Mouse (Mus musculus): Measurements from ENCODE around the gene Slc16a8. TPM values are rescaled to one million over a fixed set of nuclear protein-coding genes. Genes with fewer than 3 reads are reported as not detected.
"Not testable (repeated sequence)": the region's sequence is repeated elsewhere in the genome, so short reads cannot be mapped to it uniquely, and the experiment has no call there.

Gene Slc16a8
- polyA plus RNA-seq, 1 experiment from 2014 or later = 0.50 TPM

DNA sequence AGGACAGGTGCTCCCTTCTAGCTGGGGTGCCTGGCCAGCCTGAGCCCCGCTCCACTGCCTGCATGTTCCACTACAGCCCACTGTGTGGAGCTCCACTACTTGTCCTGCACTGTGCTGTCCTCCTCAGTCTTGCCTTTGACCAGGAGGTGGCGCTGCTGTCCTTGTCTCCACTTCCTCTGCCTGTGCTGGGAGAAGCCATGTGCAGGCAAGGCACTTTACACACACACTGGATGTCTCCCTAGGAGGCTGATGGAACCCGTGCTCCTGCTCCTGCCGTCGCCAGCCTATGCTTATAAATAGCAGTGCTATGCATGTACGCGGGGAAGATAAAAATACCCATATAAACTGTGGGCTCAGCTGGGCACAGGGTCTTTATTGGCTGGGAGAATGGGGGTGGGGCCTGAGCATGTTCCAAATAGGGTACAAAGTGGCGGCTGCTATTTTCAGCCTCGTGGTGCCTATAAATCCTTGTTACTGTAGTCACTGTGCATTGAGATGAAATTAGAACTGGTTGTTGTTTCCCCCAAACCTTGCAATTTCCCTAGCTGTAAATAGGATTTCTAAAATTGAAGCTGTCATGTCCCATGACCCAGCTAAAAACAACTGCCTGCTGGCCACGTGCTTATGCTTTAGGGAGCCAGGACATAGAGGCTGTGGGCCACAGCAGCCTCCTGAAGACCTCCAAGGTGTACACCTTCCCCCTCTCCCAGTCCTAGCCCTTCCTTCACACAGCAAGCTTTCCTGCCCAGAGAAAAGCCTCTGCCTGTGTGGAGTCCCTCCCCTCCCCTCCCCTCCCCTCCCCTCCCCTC, 11.1 kb downstream of the Slc16a8 start:
- H3K4me1 ChIP-seq = no peaks in the 10 kb centered on the region
- H3K4me2 ChIP-seq (replicated peaks) = no peak overlapping the region
- peaks cover 82% of the 10 kb centered on the region for H3K36me3 ChIP-seq
- H3K27ac ChIP-seq = no peak overlapping the region
- H3K27me3 ChIP-seq = no peaks in the 10 kb centered on the region
- ATAC-seq (ENCODE audit: insufficient number of reproducible peaks, insufficient read depth, low FRiP score, low TSS enrichment) = peak; percentile 92
- H3K4me3 ChIP-seq = no peak overlapping the region
- no peak overlapping the region for H3K9ac ChIP-seq
- H3K9me3 ChIP-seq = no peaks in the 10 kb centered on the region
- 24% methylated on average over 10 of the region's 10 CpGs for WGBS

DNA sequence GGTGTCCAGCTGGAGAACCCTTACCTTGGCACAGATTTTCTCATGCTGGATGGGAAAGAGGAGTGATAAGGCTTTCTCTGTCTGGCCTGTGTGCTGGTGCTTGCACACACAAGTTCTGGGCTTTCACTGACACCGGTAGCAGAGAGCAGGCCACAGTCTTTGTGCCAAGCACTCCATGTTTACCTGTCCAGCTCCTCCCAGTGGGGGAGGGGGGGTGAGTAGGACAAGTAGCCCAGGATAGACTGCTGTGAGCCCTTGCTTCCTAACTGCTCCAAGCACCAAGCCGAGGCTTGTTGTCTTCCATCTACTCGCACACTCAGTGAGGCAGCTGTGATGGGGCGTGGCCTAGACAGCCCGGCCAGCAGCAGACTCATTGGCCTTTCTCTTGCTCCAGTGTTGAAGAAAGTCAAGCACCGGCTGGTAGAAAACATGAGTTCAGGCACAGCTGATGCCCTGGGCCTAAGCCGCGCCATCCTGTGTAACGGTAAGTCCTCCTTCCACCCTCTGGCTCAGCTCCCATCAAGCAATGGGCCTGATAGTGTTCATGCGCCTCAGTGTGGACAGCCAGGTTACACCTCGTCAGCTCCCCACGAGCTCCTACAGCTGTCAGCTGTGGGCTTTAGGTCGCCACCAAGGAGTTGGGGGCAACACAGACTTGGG, 11.9 kb downstream of the Slc16a8 start:
- no peak overlapping the region for H3K27ac ChIP-seq
- H3K27me3 ChIP-seq = no peaks in the 10 kb centered on the region
- WGBS = 72% methylated on average over 13 of the region's 13 CpGs
- peak; percentile 13 for ATAC-seq (ENCODE audit: insufficient number of reproducible peaks, insufficient read depth, low FRiP score, low TSS enrichment)
- H3K4me3 ChIP-seq = no peak overlapping the region
- H3K4me1 ChIP-seq = no peaks in the 10 kb centered on the region
- H3K9ac ChIP-seq = no peak overlapping the region
- no peak overlapping the region for H3K4me2 ChIP-seq (replicated peaks)
- H3K36me3 ChIP-seq = peaks cover 82% of the 10 kb centered on the region
- no peaks in the 10 kb centered on the region for H3K9me3 ChIP-seq

DNA sequence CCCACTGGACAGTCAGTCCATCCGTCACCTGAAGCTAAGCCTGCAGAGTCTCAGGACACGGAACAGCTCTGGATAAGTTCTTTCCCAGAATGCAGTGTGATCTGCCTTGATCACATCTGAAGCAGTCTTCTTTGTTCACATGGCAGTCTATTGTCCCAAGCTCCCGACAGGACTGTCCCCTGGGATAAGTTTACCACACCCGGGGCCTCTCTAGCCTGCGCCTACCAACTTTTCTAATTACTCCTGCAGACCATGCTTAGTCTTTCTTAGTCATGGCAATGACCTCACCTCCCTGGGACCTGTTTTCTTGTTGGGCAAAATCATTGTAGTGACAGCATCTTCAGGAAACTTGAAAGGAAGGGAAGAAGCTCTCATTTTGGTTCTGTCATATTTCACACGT, 16.5 kb downstream of the Slc16a8 start:
- Histone ChIP-seq H3K27me3 (no peaks in the 10 kb centered on the region), H3K36me3 (peaks cover 74% of the 10 kb centered on the region), H3K27ac (no peak overlapping the region), H3K4me2 (replicated peaks) (no peak overlapping the region), H3K9me3 (no peaks in the 10 kb centered on the region), H3K9ac (no peak overlapping the region), H3K4me1 (no peaks in the 10 kb centered on the region), H3K4me3 (no peak overlapping the region)
- ATAC-seq (ENCODE audit: insufficient number of reproducible peaks, insufficient read depth, low FRiP score, low TSS enrichment) = no peak
- 87% methylated on average over 6 of the region's 6 CpGs for WGBS

GRCm38 (mm10) chr15:79235268-79235667, 19.3 kb downstream of the Slc16a8 start:
- no peak for ATAC-seq (ENCODE audit: insufficient number of reproducible peaks, insufficient read depth, low FRiP score, low TSS enrichment)
- 85% methylated on average over 9 of the region's 9 CpGs for WGBS
- Histone ChIP-seq H3K4me3 (no peak overlapping the region), H3K4me1 (peaks cover 2% of the 10 kb centered on the region), H3K27me3 (no peaks in the 10 kb centered on the region), H3K36me3 (peaks cover 63% of the 10 kb centered on the region), H3K4me2 (replicated peaks) (no peak overlapping the region), H3K9ac (no peak overlapping the region), H3K27ac (no peak overlapping the region), H3K9me3 (no peaks in the 10 kb centered on the region)

GRCm38 (mm10) chr15:79229058-79229821, 25.3 kb downstream of the Slc16a8 start, which contains the start of the genes Pick1 and Gm49486:
Gene Pick1 (plus strand): TSS chr15:79229173.
Gene Gm49486 (plus strand): TSS chr15:79229391.
- peak within 1 kb of the TSS; percentile 89 for H3K4me3 ChIP-seq
- H3K9me3 ChIP-seq = no peaks in the 10 kb centered on the region
- H3K36me3 ChIP-seq = peaks cover 13% of the 10 kb centered on the region
- H3K27me3 ChIP-seq = no peaks in the 10 kb centered on the region
- 1% methylated on average over 51 of the region's 51 CpGs for WGBS
- peak within 1 kb of the TSS; percentile 86 for H3K9ac ChIP-seq
- H3K27ac ChIP-seq = peak within 1 kb of the TSS; percentile 97
- peak within 1 kb of the TSS; percentile 97 for H3K4me2 ChIP-seq (replicated peaks)
- ATAC-seq (ENCODE audit: insufficient number of reproducible peaks, insufficient read depth, low FRiP score, low TSS enrichment) = peak; percentile 70
- H3K4me1 ChIP-seq = peaks cover 14% of the 10 kb centered on the region

GRCm38 (mm10) chr15:79225780-79226179, 28.8 kb downstream of the Slc16a8 start:
- not testable (repeated sequence) for H3K4me2 ChIP-seq (replicated peaks); H3K9ac ChIP-seq; H3K36me3 ChIP-seq; ATAC-seq (ENCODE audit: insufficient number of reproducible peaks, insufficient read depth, low FRiP score, low TSS enrichment); H3K27ac ChIP-seq; H3K27me3 ChIP-seq; H3K9me3 ChIP-seq; H3K4me3 ChIP-seq
- H3K4me1 ChIP-seq = peaks cover 26% of the 10 kb centered on the region
- WGBS = 71% methylated on average over 2 of the region's 2 CpGs

- Histone ChIP-seq H3K9ac (no peak overlapping the region), H3K4me2 (replicated peaks) (no peak overlapping the region), H3K4me1 (peaks cover 18% of the 10 kb centered on the region), H3K9me3 (no peaks in the 10 kb centered on the region), H3K27ac (no peak overlapping the region), H3K27me3 (no peaks in the 10 kb centered on the region), H3K36me3 (no peaks in the 10 kb centered on the region), H3K4me3 (no peak overlapping the region)
- ATAC-seq (ENCODE audit: insufficient number of reproducible peaks, insufficient read depth, low FRiP score, low TSS enrichment) = 0 out of 2 replicates have a peak, but pooled peaks have one; percentile 48
- WGBS = 11% methylated on average over 5 of the region's 5 CpGs
These were observed 29.9 kb downstream of the Slc16a8 start for GRCm38 (mm10) chr15:79224685-79225084.

DNA sequence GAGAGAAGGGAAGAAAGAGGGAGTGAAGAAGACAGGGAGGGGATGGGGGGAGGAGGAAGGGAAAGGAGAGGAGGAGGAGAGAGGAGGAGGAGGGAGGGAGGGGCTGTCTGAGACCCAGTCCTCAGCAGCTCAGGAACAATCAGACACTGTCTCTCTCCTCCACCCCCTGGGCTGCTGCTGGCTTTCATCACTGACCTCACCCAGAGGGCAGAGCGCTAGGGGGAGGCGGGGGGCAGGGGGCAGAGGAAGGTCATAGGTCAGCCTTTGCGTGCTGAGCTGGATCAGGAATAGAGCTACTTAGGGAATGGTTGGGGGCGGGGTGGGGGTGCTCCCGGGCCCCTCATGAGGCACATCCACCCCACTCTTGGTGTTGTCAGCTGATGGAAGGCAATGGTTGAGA, 30.9 kb downstream of the Slc16a8 start:
- no peaks in the 10 kb centered on the region for H3K36me3 ChIP-seq
- 2% methylated on average over 5 of the region's 5 CpGs for WGBS
- H3K9ac ChIP-seq = no peak overlapping the region
- no peak for ATAC-seq (ENCODE audit: insufficient number of reproducible peaks, insufficient read depth, low FRiP score, low TSS enrichment)
- H3K4me1 ChIP-seq = peaks cover 16% of the 10 kb centered on the region
- no peak overlapping the region for H3K4me2 ChIP-seq (replicated peaks)
- H3K27ac ChIP-seq = no peak overlapping the region
- H3K9me3 ChIP-seq = no peaks in the 10 kb centered on the region
- H3K4me3 ChIP-seq = no peak overlapping the region
- H3K27me3 ChIP-seq = no peaks in the 10 kb centered on the region

GRCm38 (mm10) chr15:79219572-79219971, 35.0 kb downstream of the Slc16a8 start:
- no peak overlapping the region for H3K9ac ChIP-seq
- WGBS = 0% methylated on average over 1 of the region's 1 CpGs
- no peak for ATAC-seq (ENCODE audit: insufficient number of reproducible peaks, insufficient read depth, low FRiP score, low TSS enrichment)

GRCm38 (mm10) chr15:79216191-79216590, 38.4 kb downstream of the Slc16a8 start:
- H3K9me3 ChIP-seq = no peaks in the 10 kb centered on the region
- no peak overlapping the region for H3K4me2 ChIP-seq (replicated peaks)
- no peaks in the 10 kb centered on the region for H3K36me3 ChIP-seq
- ATAC-seq (ENCODE audit: insufficient number of reproducible peaks, insufficient read depth, low FRiP score, low TSS enrichment) = no peak
- no peak overlapping the region for H3K9ac ChIP-seq
- WGBS = 80% methylated on average over 3 of the region's 3 CpGs
- H3K27me3 ChIP-seq = no peaks in the 10 kb centered on the region
- H3K27ac ChIP-seq = no peak overlapping the region
- H3K4me1 ChIP-seq = 0 out of 2 replicates have a peak, but pooled peaks cover 2% of the 10 kb centered on the region
- H3K4me3 ChIP-seq = no peak overlapping the region

More at GRCm38 (mm10) chr15:79219572-79219971, 35.0 kb downstream of the Slc16a8 start:
- no peak overlapping the region for H3K27ac ChIP-seq
- H3K4me2 ChIP-seq (replicated peaks) = no peak overlapping the region
- peaks cover 14% of the 10 kb centered on the region for H3K4me1 ChIP-seq
- H3K27me3 ChIP-seq = no peaks in the 10 kb centered on the region
- no peaks in the 10 kb centered on the region for H3K36me3 ChIP-seq
- no peaks in the 10 kb centered on the region for H3K9me3 ChIP-seq
- H3K4me3 ChIP-seq = no peak overlapping the region

DNA sequence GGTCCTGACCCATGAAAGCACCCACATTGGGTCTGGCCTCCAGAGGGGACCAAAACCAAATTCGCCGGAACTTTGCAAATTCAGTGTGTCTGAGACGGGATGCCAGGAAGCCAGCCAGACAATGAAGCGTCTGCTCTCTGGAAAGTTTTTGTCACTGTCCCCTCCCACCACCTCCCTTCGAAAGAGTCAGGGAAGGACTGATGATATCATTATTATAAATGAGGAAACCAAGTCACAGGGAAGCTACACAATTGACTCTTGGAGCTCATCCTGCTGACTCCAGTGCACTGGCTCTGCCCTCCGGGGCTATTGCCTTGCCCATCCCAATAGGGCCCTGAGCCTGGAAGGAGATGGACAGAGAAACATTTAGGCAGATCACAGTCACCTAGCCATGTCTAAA, 41.0 kb downstream of the Slc16a8 start:
- no peak for ATAC-seq (ENCODE audit: insufficient number of reproducible peaks, insufficient read depth, low FRiP score, low TSS enrichment)
- no peaks in the 10 kb centered on the region for H3K9me3 ChIP-seq
- 0 out of 2 replicates have a peak overlapping the region, but pooled peaks have one; percentile 23 for H3K27ac ChIP-seq
- H3K36me3 ChIP-seq = no peaks in the 10 kb centered on the region
- H3K4me3 ChIP-seq = no peak overlapping the region
- H3K27me3 ChIP-seq = no peaks in the 10 kb centered on the region
- H3K4me2 ChIP-seq (replicated peaks) = no peak overlapping the region
- H3K4me1 ChIP-seq = 0 out of 2 replicates have a peak, but pooled peaks cover 2% of the 10 kb centered on the region
- H3K9ac ChIP-seq = no peak overlapping the region
- 77% methylated on average over 6 of the region's 6 CpGs for WGBS
